Mouse (Mus musculus): Measurements from ENCODE around the gene Fbxo34. TPM values are rescaled to one million over a fixed set of nuclear protein-coding genes. Genes with fewer than 3 reads are reported as not detected.
"Not testable (repeated sequence)": the region's sequence is repeated elsewhere in the genome, so short reads cannot be mapped to it uniquely, and the experiment has no call there.

Gene Fbxo34
- total RNA-seq (2012; rRNA removed), result 17.0 and 36.8 TPM in 2 replicates

DNA sequence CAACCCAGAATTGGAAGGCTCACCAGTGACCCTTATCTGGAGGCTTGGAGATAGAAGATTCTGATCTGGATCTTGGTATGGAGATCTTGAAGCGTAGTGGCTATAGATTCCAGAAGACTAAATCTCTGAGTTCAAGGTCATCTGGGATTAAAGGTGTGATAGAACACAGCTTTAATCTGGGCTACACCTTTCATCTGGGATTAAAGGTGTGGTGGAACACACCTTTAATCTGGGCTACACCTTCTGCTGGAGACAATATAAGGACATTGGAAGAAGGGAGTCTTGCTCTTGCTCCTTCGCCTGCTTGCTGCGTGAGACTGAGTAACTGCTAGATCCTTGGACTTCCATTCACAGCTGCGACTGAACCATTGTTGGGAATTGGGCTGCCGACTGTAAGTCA is at the start of gene Fbxo34:
Fbxo34 (plus strand) TSS at position 301 of the 400 bp plus-strand sequence.
- DNase-seq (ENCODE audit: low read depth, low spot score); H3K4me3 ChIP-seq (ENCODE audit: insufficient read depth in 1 of 2, low read depth in 1 of 2, low read length in 2 of 2, poor library complexity in 1 of 2, severe bottlenecking in 1 of 2); H3K27ac ChIP-seq (ENCODE audit: insufficient read depth, low read depth, low read length, poor library complexity, severe bottlenecking); H3K9me3 ChIP-seq (ENCODE audit: control insufficient read depth, insufficient read depth, low read depth, low read length); H3K4me1 ChIP-seq (ENCODE audit: control insufficient read depth in 2 of 2, insufficient read depth in 2 of 2, low read length in 2 of 2, poor library complexity in 1 of 2); H3K36me3 ChIP-seq (ENCODE audit: control insufficient read depth, insufficient read depth, low read length, poor library complexity, severe bottlenecking); in situ Hi-C loops (cut with MboI; ENCODE audit: low sequenced_read_pairs in 2 of 2, unreplicated experiment in 2 of 2); H3K9ac ChIP-seq (ENCODE audit: insufficient read depth, low read depth, low read length, poor library complexity, severe bottlenecking): not testable (repeated sequence)

DNA sequence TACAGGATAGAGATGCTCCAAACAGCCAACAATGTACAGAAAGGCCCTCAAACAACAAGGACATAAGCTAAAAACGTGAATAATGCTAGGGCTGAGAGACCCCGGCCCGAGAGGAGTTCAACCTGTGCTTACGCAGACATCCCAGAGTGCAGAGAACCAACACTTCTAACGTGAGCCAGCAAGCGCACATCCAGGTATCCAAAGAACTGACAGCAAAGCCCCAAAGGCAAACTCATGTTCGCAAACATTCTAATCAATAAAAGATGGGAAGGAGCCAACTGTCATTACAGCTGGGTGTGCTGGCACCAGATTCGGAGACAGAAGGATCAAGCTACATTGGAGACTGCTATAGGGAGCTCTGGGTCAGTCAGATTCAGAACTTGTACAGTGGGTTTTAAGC is 47.5 kb upstream of the Fbxo34 start:
- no peak for TF ChIP-seq CHD2 (IDR thresholded peaks at IDR 0.05; ENCODE audit: low read depth, low read length)
- TF ChIP-seq ZNF384 (IDR thresholded peaks at IDR 0.05; ENCODE audit: low read depth, low read length), result no peak
- TF ChIP-seq HCFC1 (IDR thresholded peaks at IDR 0.05; ENCODE audit: borderline replicate concordance, insufficient read depth, low read length), result no peak
- no peak for TF ChIP-seq MAFK (IDR thresholded peaks at IDR 0.05; ENCODE audit: insufficient read depth, low read depth, low read length)
- TF ChIP-seq ZC3H11A (IDR thresholded peaks at IDR 0.05; ENCODE audit: borderline replicate concordance, low read depth, low read length), result no peak
- Histone ChIP-seq H3K27ac (ENCODE audit: insufficient read depth, low read depth, low read length, poor library complexity, severe bottlenecking) (no peak overlapping the region), H3K9me3 (ENCODE audit: control insufficient read depth, insufficient read depth, low read depth, low read length) (no peaks in the 10 kb centered on the region), H3K4me3 (ENCODE audit: insufficient read depth in 1 of 2, low read depth in 1 of 2, low read length in 2 of 2, poor library complexity in 1 of 2, severe bottlenecking in 1 of 2) (no peak overlapping the region), H3K9ac (ENCODE audit: insufficient read depth, low read depth, low read length, poor library complexity, severe bottlenecking) (no peak overlapping the region), H3K4me1 (ENCODE audit: control insufficient read depth in 2 of 2, insufficient read depth in 2 of 2, low read length in 2 of 2, poor library complexity in 1 of 2) (peaks cover 2 to 3% of the 10 kb centered on the region in 2 experiments; a peak in 1 of 4 replicates), H3K36me3 (ENCODE audit: control insufficient read depth, insufficient read depth, low read length, poor library complexity, severe bottlenecking) (peaks cover 47% of the 10 kb centered on the region)
- in situ Hi-C loops (cut with MboI; ENCODE audit: low sequenced_read_pairs in 2 of 2, unreplicated experiment in 2 of 2), result no loop called here
- DNase-seq (ENCODE audit: low read depth, low spot score), result no peak

DNA sequence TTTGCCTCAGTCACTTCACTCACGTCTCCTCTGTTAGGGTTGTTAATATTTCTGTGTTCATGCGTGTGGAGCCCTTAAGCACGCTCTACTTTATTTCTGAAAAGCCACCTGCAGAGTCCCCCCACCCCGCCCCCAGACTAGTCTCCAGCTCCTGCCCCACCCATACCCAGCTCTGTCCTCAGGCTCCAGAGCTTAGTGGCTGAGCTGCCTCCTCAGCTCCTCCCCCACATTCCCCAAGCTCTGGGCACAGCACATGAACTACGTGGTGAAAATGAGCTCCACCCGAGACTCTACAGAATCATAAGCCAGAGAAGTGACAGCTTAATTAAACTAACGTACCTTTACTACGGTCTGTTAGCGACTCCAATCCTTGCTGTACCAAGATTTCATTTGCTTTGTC is 44.2 kb upstream of the Fbxo34 start:
- H3K27ac ChIP-seq (ENCODE audit: insufficient read depth, low read depth, low read length, poor library complexity, severe bottlenecking), result no peak overlapping the region
- no peak overlapping the region for H3K4me3 ChIP-seq (ENCODE audit: insufficient read depth in 1 of 2, low read depth in 1 of 2, low read length in 2 of 2, poor library complexity in 1 of 2, severe bottlenecking in 1 of 2)
- H3K4me1 ChIP-seq (ENCODE audit: control insufficient read depth in 2 of 2, insufficient read depth in 2 of 2, low read length in 2 of 2, poor library complexity in 1 of 2), result peaks cover 2 to 3% of the 10 kb centered on the region in 2 experiments; a peak in 1 of 4 replicates
- H3K36me3 ChIP-seq (ENCODE audit: control insufficient read depth, insufficient read depth, low read length, poor library complexity, severe bottlenecking), result peaks cover 50% of the 10 kb centered on the region
- TF ChIP-seq ZNF384 (IDR thresholded peaks at IDR 0.05; ENCODE audit: low read depth, low read length), result no peak
- TF ChIP-seq CHD2 (IDR thresholded peaks at IDR 0.05; ENCODE audit: low read depth, low read length), result no peak
- TF ChIP-seq HCFC1 (IDR thresholded peaks at IDR 0.05; ENCODE audit: borderline replicate concordance, insufficient read depth, low read length), result no peak
- no peak for TF ChIP-seq ZC3H11A (IDR thresholded peaks at IDR 0.05; ENCODE audit: borderline replicate concordance, low read depth, low read length)
- no peak for TF ChIP-seq MAFK (IDR thresholded peaks at IDR 0.05; ENCODE audit: insufficient read depth, low read depth, low read length)
- no peak for DNase-seq (ENCODE audit: low read depth, low spot score)
- in situ Hi-C loops (cut with MboI; ENCODE audit: low sequenced_read_pairs in 2 of 2, unreplicated experiment in 2 of 2), result no loop called here
- H3K9ac ChIP-seq (ENCODE audit: insufficient read depth, low read depth, low read length, poor library complexity, severe bottlenecking), result no peak overlapping the region
- H3K9me3 ChIP-seq (ENCODE audit: control insufficient read depth, insufficient read depth, low read depth, low read length), result no peaks in the 10 kb centered on the region

DNA sequence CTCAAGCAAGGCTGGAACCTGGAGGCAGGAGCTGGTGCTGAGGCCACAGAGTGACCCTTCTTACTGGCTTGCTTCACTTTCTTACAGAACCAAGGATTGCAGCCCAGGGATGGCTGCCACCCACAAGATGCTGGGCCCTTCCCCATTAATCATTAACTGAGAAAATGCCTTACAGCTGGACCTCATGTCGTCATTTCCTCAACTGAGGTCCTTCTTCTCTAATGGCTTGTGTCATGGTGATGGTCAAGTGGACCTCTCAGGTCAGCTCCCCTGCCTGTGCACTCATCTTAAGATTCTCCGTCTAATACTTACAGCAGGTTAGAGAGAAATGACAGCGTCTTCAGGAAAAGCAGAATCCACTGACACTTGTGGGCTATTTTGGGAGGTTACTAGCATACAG is 32.9 kb upstream of the Fbxo34 start:
- TF ChIP-seq CHD2 (IDR thresholded peaks at IDR 0.05; ENCODE audit: low read depth, low read length) (no peak), HCFC1 (IDR thresholded peaks at IDR 0.05; ENCODE audit: borderline replicate concordance, insufficient read depth, low read length) (no peak), ZNF384 (IDR thresholded peaks at IDR 0.05; ENCODE audit: low read depth, low read length) (no peak), ZC3H11A (IDR thresholded peaks at IDR 0.05; ENCODE audit: borderline replicate concordance, low read depth, low read length) (no peak), MAFK (IDR thresholded peaks at IDR 0.05; ENCODE audit: insufficient read depth, low read depth, low read length) (no peak)
- Histone ChIP-seq H3K36me3 (ENCODE audit: control insufficient read depth, insufficient read depth, low read length, poor library complexity, severe bottlenecking) (peaks cover 20% of the 10 kb centered on the region), H3K9me3 (ENCODE audit: control insufficient read depth, insufficient read depth, low read depth, low read length) (no peaks in the 10 kb centered on the region), H3K9ac (ENCODE audit: insufficient read depth, low read depth, low read length, poor library complexity, severe bottlenecking) (peak overlapping the region; percentile 98), H3K4me1 (ENCODE audit: control insufficient read depth in 2 of 2, insufficient read depth in 2 of 2, low read length in 2 of 2, poor library complexity in 1 of 2) (peaks cover 3 to 10% of the 10 kb centered on the region in 2 experiments; a peak in 3 of 4 replicates), H3K4me3 (ENCODE audit: insufficient read depth in 1 of 2, low read depth in 1 of 2, low read length in 2 of 2, poor library complexity in 1 of 2, severe bottlenecking in 1 of 2) (peak overlapping the region; percentile 84 to 98), H3K27ac (ENCODE audit: insufficient read depth, low read depth, low read length, poor library complexity, severe bottlenecking) (no peak overlapping the region)
- in situ Hi-C loops (cut with MboI; ENCODE audit: low sequenced_read_pairs in 2 of 2, unreplicated experiment in 2 of 2), result no loop called here
- DNase-seq (ENCODE audit: low read depth, low spot score), result no peak
